Mouse (Mus musculus) c-Kit-positive CD71-negative TER-119-negative erythroid progenitor cells, embryonic 14.5 days (primary cell): ENCODE results near the gene Obox8.

Source experiments
- DNase-seq: peaks from one replicate; pipeline ENCODE4 v3.0.0-alpha.2; 2013; ENCODE audit warnings: low read depth

The Obox8 gene

DNA sequence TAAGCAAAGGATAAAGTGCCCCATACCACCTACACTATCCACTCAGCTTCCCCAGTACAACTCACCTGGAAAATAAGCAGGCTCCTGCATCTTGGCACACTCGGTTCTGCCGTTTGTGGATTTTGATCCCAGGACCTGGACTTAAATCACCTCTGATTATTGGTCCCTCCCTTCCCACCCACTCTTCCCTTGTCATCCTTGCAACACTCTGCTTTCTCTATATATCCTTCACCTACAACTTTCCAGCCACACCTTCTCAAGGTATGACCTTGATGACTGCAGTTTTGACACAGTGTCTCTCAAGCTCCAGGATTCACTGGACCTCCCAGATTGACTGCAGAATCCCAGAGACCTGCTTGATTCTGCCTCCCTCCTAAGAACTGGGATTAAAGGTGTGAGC lies at the start of gene Obox8:
Gene Obox8 (minus strand): TSS at position 101 of the 400 bp plus-strand sequence.
- DNase-seq = no peak

DNA sequence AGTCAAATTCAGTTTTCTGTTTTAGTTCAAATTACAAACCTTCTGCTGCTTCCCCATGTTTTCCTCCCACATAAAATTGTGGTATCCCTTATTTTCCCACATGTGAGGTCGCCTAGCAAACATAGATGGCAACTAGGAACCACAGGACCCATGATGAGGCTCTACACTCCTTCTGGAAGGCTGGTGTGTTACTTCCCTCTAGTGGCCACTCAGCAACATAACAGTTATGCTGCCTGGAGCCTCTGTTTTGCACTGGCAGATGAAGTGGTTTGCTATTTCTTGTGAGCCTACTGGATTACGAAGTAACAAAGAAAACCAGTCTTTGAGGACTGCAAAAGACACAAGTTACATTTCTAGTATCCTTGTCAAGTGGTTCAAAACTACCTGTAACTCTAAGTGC lies 16.1 kb downstream of the Obox8 start:
- DNase-seq = no peak

DNA sequence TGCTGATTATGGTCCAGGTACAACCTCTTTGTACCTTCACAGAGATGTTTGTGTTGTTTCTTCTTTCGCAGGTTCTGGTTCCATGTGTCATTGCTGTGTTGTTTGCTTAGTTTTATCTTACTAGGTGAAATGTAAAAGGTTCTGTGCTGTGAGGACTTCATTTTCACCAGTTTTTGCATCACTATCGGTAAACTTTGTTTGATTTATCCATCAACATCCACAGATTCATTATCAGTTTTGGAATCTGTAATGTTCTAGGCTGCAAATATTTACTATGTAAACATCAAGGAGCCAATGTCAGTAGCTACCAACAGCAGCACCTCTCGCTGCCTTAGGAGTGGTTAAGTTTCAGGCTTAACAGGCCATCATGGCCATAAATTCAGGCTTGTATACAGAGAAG lies 24.7 kb downstream of the Obox8 start:
- no peak for DNase-seq

DNA sequence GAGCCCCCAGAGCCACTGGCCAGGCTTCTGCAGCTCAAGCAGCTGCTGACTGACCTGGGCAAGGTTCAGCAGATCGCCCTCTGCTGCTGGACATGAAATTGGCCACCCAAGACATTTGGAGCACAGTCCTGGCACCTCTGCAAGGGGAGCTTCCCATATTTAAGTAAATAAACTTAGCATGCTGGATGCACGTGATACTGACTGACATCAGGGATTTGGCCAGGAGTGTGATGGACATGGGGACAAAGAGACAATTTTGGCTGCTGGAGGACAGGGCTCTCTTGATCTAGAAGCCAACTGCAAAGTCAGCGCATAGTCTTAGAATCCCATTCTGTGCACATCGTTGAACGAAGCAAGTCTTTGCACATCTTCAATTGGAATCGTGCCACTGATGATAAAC lies 25.8 kb downstream of the Obox8 start:
- no peak for DNase-seq
